Mouse (Mus musculus) thymus, postnatal 14 days (tissue): ENCODE measurements at regions not wholly inside any gene's neighbourhood (a gene's known extent, or its start where the extent isn't known, plus 50 kb on each side); places are given as distances from the start of the nearest gene placed in this dataset.

Experiments
- DNase-seq: peaks from one replicate; pipeline ENCODE4 v3.0.0; 2021

DNA sequence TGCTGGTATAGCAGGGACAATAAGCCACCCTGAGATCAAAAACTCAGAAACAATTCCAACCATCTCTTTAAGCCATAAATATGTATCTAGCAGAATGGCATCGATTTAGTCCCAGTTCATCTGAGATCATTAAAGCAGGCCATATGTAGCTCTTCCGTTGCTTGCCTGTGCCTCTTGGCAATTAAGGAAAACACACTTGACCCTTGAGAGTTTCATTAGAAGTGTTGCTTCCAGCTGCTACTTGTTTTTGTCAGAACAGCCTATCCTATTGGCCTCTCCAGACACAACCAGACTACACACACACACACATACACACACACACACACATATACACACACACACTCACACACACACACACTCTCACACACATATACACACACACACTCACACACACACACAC is 71.5 kb upstream of the Actbl2 start:
- no peak for DNase-seq

DNA sequence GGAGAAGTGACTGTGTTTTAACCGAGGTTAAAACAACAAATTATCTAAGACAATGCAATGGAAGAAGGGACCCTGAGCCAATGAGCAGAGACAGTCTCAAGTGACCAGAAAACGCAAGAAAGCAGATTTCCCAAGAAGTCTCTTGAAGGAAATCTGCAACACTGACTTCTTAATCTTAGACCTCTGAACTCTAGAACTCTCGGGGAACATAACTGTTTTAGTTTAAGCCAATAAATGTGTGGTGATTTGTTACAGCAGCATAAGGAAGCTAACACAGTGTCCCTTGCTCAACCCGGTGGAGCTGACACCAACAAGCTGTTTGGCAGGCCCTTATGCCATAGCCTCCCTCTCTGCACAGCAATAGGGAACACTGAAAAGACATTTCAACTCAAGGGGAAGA is 69.0 kb upstream of the Actbl2 start:
- no peak for DNase-seq

DNA sequence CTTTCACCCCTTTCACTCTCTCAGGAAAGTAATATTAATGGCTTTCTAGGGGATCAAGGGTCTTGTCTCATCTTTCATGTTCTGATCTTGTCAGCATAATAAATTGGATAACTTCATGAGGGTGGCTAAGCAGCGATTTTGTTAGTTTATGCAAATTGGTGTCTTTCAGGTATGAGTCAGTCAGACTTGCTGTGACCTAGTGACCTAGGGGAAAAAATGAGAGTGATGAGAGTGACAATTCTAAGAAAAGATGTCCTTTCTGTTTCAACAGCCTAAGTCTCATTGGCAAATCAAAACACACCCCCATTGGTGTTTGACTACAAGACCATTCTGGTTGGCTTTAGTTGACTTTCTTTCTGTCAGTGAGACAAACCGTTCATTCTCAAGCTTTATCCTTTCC is 68.0 kb upstream of the Actbl2 start:
- DNase-seq, result no peak

DNA sequence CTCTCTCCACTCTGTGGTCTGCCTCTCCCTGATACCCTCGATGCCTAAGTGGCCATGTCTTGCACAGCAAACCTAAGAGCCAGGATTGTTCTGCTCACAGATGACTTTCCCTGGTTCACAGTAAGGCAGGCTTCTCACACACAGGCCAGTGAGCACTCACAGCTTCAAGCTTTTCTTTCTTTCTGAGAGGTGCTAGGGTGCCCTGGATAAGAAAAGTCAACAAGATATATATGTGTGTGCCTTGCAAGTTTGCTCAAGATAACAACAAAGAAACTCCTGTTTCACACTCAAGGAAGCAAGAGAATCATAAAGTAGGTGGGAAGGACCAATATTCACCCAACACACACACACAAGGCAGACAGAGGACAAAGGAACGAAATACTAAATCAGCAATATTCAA is 60.9 kb upstream of the Actbl2 start:
- no peak for DNase-seq

DNA sequence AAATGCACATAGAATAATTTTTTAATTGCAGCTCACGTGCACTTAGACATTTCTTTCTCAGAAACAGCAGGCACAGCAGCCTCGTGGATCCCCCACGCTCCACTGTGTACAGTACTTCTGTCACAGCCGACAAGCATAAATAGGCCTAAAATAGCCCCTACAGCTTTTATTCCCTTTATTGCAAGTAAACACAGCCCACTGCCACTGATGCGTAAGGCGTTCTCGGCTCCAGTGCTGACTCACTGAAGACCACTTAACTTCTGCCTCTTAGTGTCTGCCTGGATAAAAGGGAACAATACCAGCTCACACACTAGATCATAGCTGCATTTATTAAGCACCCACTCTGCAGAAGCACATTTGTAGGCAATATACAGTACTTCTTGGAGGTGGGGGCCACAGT is 60.5 kb upstream of the Actbl2 start:
- no peak for DNase-seq

DNA sequence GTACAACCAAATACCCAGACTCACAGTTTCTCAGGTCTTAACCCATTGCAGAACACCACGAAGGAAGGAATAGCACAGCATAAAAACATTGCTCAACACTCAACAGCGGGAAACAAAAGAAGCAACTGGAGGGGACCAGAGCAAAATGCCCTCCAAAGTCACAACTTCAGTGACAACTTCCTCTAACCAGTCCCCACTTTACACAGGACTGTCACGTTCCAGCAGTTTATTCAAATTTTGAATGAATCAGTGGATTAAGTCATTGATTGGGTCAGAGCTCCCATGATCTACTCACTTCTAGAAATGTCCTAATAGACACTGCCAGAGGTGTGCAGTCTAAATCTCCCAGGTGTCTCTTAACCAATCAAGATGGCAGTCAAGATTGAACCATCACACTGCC is 53.3 kb upstream of the Actbl2 start:
- DNase-seq, result no peak

DNA sequence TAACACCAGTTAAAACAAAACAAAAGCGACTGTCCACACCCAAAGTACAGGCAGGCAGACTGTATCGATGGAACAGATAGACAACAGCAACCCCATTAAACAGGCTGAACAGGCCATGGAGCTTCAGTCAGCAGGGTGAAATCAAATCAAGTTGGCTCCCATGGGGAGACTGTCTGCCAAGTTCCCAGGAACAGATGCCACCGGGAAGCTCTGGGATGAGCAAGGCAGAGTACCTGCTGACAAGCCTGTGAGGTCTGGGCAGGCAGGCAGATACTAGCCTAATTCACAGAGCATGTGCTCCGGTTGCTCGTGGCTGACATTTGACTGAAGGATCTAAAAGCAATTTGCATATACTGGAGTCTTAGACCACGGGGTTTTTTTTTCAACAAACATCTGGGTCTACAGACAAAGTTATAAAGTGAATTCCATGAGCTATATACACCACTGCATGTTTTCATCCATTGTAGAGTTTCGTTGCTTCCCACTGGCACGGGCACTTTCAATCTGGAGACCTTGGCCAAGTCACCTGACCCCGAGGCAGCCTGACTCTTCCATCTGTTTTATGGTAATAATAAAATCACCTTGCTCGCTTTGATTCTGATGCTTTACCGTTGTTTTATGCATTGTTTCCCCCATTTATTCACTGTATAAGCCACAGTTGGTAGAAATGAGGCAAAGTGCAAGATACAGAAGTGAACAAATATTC is 50.1 kb upstream of the Actbl2 start:
- no peak for DNase-seq
